Mouse (Mus musculus) MEL (cell line): ENCODE measurements around the gene Sh3gl2. TPM values are rescaled to one million over a fixed set of nuclear protein-coding genes. Genes with fewer than 3 reads are reported as not detected.

Experiments used
- DNase-seq: peaks from one replicate; pipeline ENCODE4 v3.0.0; 2011; ENCODE audit warnings: low read depth, low spot score
- H3K27ac ChIP-seq: 2 replicates; pipeline ENCODE4 v1.5.1; 2012; ENCODE audit warnings: low read depth, mild to moderate bottlenecking, control low read depth, low read length, moderate library complexity; ENCODE audit not compliant: control insufficient read depth
- H3K27me3 ChIP-seq, 2 experiments: fragments of 150-350 bp in 1 of 2; sonication (generic) in 1 of 2; 2 replicates each; pipeline ENCODE4 v1.6.1; 2012; ENCODE audit warnings: low read length in 2 of 2, mild to moderate bottlenecking in 2 of 2, improper control_type of control experiment in 1 of 2, moderate library complexity in 1 of 2; ENCODE audit not compliant: insufficient read depth in 2 of 2, control insufficient read depth in 1 of 2
- H3K36me3 ChIP-seq, 2 experiments: 2 replicates each; pipeline ENCODE4 v1.6.1; 2012 to 2014; ENCODE audit warnings: low read length in 2 of 2, improper control_type of control experiment in 1 of 2, inconsistent platforms in 1 of 2, mild to moderate bottlenecking in 1 of 2; ENCODE audit not compliant: insufficient read depth in 2 of 2, control insufficient read depth in 1 of 2
- H3K4me1 ChIP-seq, 2 experiments: fragments of 150-350 bp in 1 of 2; sonication (generic) in 1 of 2; 2 replicates each; pipeline ENCODE4 v1.6.1; 2012; ENCODE audit warnings: low read length in 2 of 2, improper control_type of control experiment in 1 of 2, mild to moderate bottlenecking in 1 of 2; ENCODE audit not compliant: insufficient read depth in 2 of 2, control insufficient read depth in 1 of 2
- H3K4me3 ChIP-seq, 2 experiments: fragments of 150-350 bp in 1 of 2; sonication (generic) in 1 of 2; 2 replicates each; pipeline ENCODE4 v1.5.1; 2012; ENCODE audit warnings: low read depth in 2 of 2, low read length in 2 of 2, mild to moderate bottlenecking in 2 of 2, moderate library complexity in 2 of 2, control low read depth in 1 of 2, improper control_type of control experiment in 1 of 2; ENCODE audit not compliant: control insufficient read depth in 1 of 2, insufficient read depth in 1 of 2
- H3K79me2 ChIP-seq: 2 replicates; pipeline ENCODE4 v1.6.1; 2012; ENCODE audit warnings: mild to moderate bottlenecking, low read length, moderate library complexity; ENCODE audit not compliant: control insufficient read depth, poor library complexity, insufficient read depth
- H3K9ac ChIP-seq: 2 replicates; pipeline ENCODE4 v1.6.1; 2012; ENCODE audit warnings: low read depth, mild to moderate bottlenecking, control low read depth, low read length, moderate library complexity; ENCODE audit not compliant: control insufficient read depth, poor library complexity, severe bottlenecking
- H3K9me3 ChIP-seq: fragments of 150-350 bp; sonication (generic); replicated peaks from 2 replicates; pipeline ENCODE4 v1.6.1; 2012; ENCODE audit warnings: mild to moderate bottlenecking, low read length, improper control_type of control experiment, moderate library complexity; ENCODE audit not compliant: insufficient read depth
- CHD1 ChIP-seq: IDR thresholded peaks from 2 replicates; pipeline ENCODE4 v1.6.1; 2012; ENCODE audit warnings: low read depth, mild to moderate bottlenecking, inconsistent platforms, low read length, improper control_type of control experiment
- CHD2 ChIP-seq: IDR thresholded peaks from 2 replicates; pipeline ENCODE4 v1.6.1; 2011; ENCODE audit warnings: low read length, improper control_type of control experiment
- E2F4 ChIP-seq: IDR thresholded peaks from 2 replicates; pipeline ENCODE4 v1.6.1; 2011; ENCODE audit warnings: low read depth, low read length, improper control_type of control experiment, borderline replicate concordance
- EP300 ChIP-seq, 2 experiments: IDR thresholded peaks; 2 replicates each; pipeline ENCODE4 v1.6.1; 2011; ENCODE audit warnings: improper control_type of control experiment in 2 of 2, low read length in 2 of 2, low read depth in 1 of 2, mild to moderate bottlenecking in 1 of 2
- GABPA ChIP-seq: IDR thresholded peaks from 2 replicates; pipeline ENCODE4 v1.6.1; 2012; ENCODE audit warnings: low read depth, mild to moderate bottlenecking, inconsistent platforms, low read length, improper control_type of control experiment, moderate library complexity
- HCFC1 ChIP-seq: IDR thresholded peaks from 2 replicates; pipeline ENCODE4 v1.6.1; 2012; ENCODE audit warnings: low read depth, mild to moderate bottlenecking, inconsistent platforms, low read length, improper control_type of control experiment, moderate library complexity
- KAT2A ChIP-seq: conservative IDR thresholded peaks from 2 replicates; pipeline ENCODE4 v1.6.1; 2012; ENCODE audit warnings: low read depth, low read length, improper control_type of control experiment, inconsistent platforms
- MAX ChIP-seq: IDR thresholded peaks from 2 replicates; pipeline ENCODE4 v1.6.1; 2011; ENCODE audit warnings: low read length, improper control_type of control experiment
- MXI1 ChIP-seq: IDR thresholded peaks from 2 replicates; pipeline ENCODE4 v1.6.1; 2011; ENCODE audit warnings: mild to moderate bottlenecking, low read depth, low read length, improper control_type of control experiment
- MYB ChIP-seq: IDR thresholded peaks from 2 replicates; pipeline ENCODE4 v1.6.1; 2011; ENCODE audit warnings: mild to moderate bottlenecking, low read depth, low read length, improper control_type of control experiment
- MYC ChIP-seq: IDR thresholded peaks from 2 replicates; pipeline ENCODE4 v1.6.1; 2011; ENCODE audit warnings: low read depth, mild to moderate bottlenecking, low read length, improper control_type of control experiment, moderate library complexity
- NELFE ChIP-seq: IDR thresholded peaks from 2 replicates; pipeline ENCODE4 v1.6.1; 2011; ENCODE audit warnings: low read depth, low read length, improper control_type of control experiment
- POLR2A ChIP-seq, 2 experiments: IDR thresholded peaks; 2 replicates each; pipeline ENCODE4 v1.6.1; 2011 to 2012; ENCODE audit warnings: low read length in 2 of 2, mild to moderate bottlenecking in 2 of 2, control low read depth in 1 of 2, improper control_type of control experiment in 1 of 2, low read depth in 1 of 2, moderate library complexity in 1 of 2; ENCODE audit not compliant: control insufficient read depth in 1 of 2, insufficient read depth in 1 of 2, poor library complexity in 1 of 2
- POLR2AphosphoS2 ChIP-seq: IDR thresholded peaks from 2 replicates; pipeline ENCODE4 v1.6.1; 2011; ENCODE audit warnings: low read length, improper control_type of control experiment
- POLR2AphosphoS5 ChIP-seq: IDR thresholded peaks from 2 replicates; pipeline ENCODE4 v1.6.1; 2012; ENCODE audit warnings: low read depth, borderline replicate concordance, mild to moderate bottlenecking, inconsistent platforms, low read length, moderate library complexity, mixed read lengths
- RCOR1 ChIP-seq: IDR thresholded peaks from 2 replicates; pipeline ENCODE4 v1.6.1; 2012; ENCODE audit warnings: low read depth, mild to moderate bottlenecking, inconsistent platforms, low read length, improper control_type of control experiment
- TAL1 ChIP-seq: IDR thresholded peaks from 2 replicates; pipeline ENCODE4 v1.6.1; 2012; ENCODE audit warnings: mild to moderate bottlenecking, inconsistent platforms, low read length, moderate library complexity, mixed read lengths
- TBP ChIP-seq: IDR thresholded peaks from 2 replicates; pipeline ENCODE4 v1.8.0; 2011; ENCODE audit warnings: low read depth, low read length, improper control_type of control experiment
- TCF12 ChIP-seq: IDR thresholded peaks from 2 replicates; pipeline ENCODE4 v1.6.1; 2014; ENCODE audit warnings: low read depth, mild to moderate bottlenecking, inconsistent platforms, low read length, improper control_type of control experiment, moderate library complexity
- UBTF ChIP-seq: IDR thresholded peaks from 2 replicates; pipeline ENCODE4 v1.6.1; 2012; ENCODE audit warnings: low read depth, mild to moderate bottlenecking, inconsistent platforms, low read length, improper control_type of control experiment, moderate library complexity, borderline replicate concordance; ENCODE audit not compliant: insufficient read depth
- USF2 ChIP-seq, 2 experiments: IDR thresholded peaks; 2 replicates each; pipeline ENCODE4 v1.6.1; 2011 to 2012; ENCODE audit warnings: improper control_type of control experiment in 2 of 2, low read length in 2 of 2, borderline replicate concordance in 1 of 2, inconsistent platforms in 1 of 2, low read depth in 1 of 2, mild to moderate bottlenecking in 1 of 2; ENCODE audit not compliant: insufficient read depth in 1 of 2
- ZKSCAN1 ChIP-seq: IDR thresholded peaks from 2 replicates; pipeline ENCODE4 v1.6.1; 2012; ENCODE audit warnings: low read depth, mild to moderate bottlenecking, inconsistent platforms, low read length, improper control_type of control experiment, moderate library complexity
- ZMIZ1 ChIP-seq: IDR thresholded peaks from 2 replicates; pipeline ENCODE4 v1.6.1; 2012; ENCODE audit warnings: low read depth, mild to moderate bottlenecking, inconsistent platforms, low read length, improper control_type of control experiment, moderate library complexity
- polyA plus RNA-seq, 2 experiments: library from polyadenylated mRNA; stranded (reverse) in 1 of 2; unstranded in 1 of 2; fragments of >175 nt in 1 of 2; fragments of >200 nt in 1 of 2; gene quantifications; 2 replicates each; pipeline versions ENCODE4 v1.2.1 to v1.2.4; 2012; ENCODE audit warnings: low replicate concordance in 2 of 2, low read depth in 1 of 2; ENCODE audit not compliant: insufficient read length in 2 of 2, insufficient read depth in 1 of 2, missing spikeins in 1 of 2
- total RNA-seq: library from RNA; depleted of rRNA; stranded (reverse); fragments of 300-350 nt; gene quantifications from 2 replicates; pipeline ENCODE4 v1.2.3, GENCODE M21; 2012

The Sh3gl2 gene
- total and polyA plus RNA-seq, 3 experiments, result not detected

- H3K27ac ChIP-seq, result no peak overlapping the region
- DNase-seq, result no peak
- no peak overlapping the region for H3K9ac ChIP-seq
- no peaks in the 10 kb centered on the region for H3K27me3 ChIP-seq
- H3K4me3 ChIP-seq, result no peak overlapping the region
- H3K9me3 ChIP-seq, result no peaks in the 10 kb centered on the region
- H3K36me3 ChIP-seq, result no peaks in the 10 kb centered on the region
- no peaks in the 10 kb centered on the region for H3K4me1 ChIP-seq
- H3K79me2 ChIP-seq, result no peaks in the 10 kb centered on the region
- TF ChIP-seq CHD1 (no peak), MXI1 (no peak), MYC (no peak), HCFC1 (no peak), TCF12 (no peak), KAT2A (no peak), E2F4 (no peak), NELFE (no peak), MYB (no peak), TAL1 (no peak), POLR2AphosphoS2 (no peak), USF2 (IDR thresholded peaks at IDR 0.05; ENCODE audit: borderline replicate concordance in 1 of 2, insufficient read depth in 1 of 2, low read depth in 1 of 2, low read length in 2 of 2) (no peak), GABPA (no peak), UBTF (no peak), ZMIZ1 (no peak)
Observed at GRCm38 (mm10) chr4:85613331-85613730, 408.4 kb downstream of the Sh3gl2 start.

GRCm38 (mm10) chr4:85618746-85619145 is 413.8 kb downstream of the Sh3gl2 start:
- no peaks in the 10 kb centered on the region; a peak in 1 of 4 replicates for H3K27me3 ChIP-seq
- H3K4me3 ChIP-seq, result no peak overlapping the region
- H3K4me1 ChIP-seq, result no peaks in the 10 kb centered on the region
- no peaks in the 10 kb centered on the region for H3K79me2 ChIP-seq
- no peak overlapping the region for H3K27ac ChIP-seq
- H3K36me3 ChIP-seq, result no peaks in the 10 kb centered on the region
- no peak overlapping the region for H3K9ac ChIP-seq
- no peak for DNase-seq
- H3K9me3 ChIP-seq, result no peaks in the 10 kb centered on the region
- no peak for TF ChIP-seq CHD2
- TF ChIP-seq EP300 (IDR thresholded peaks at IDR 0.05; ENCODE audit: low read depth in 1 of 2, low read length in 2 of 2), result no peak
- TF ChIP-seq UBTF, result no peak
- TF ChIP-seq HCFC1, result no peak
- TF ChIP-seq MAX, result no peak
- TF ChIP-seq RCOR1, result no peak
- TF ChIP-seq POLR2AphosphoS5, result no peak
- TF ChIP-seq TAL1, result no peak
- no peak for TF ChIP-seq ZKSCAN1
- no peak for TF ChIP-seq ZMIZ1
- no peak for TF ChIP-seq TBP
- TF ChIP-seq POLR2A (IDR thresholded peaks at IDR 0.05; ENCODE audit: control insufficient read depth in 1 of 2, insufficient read depth in 1 of 2, low read depth in 1 of 2, low read length in 2 of 2, poor library complexity in 1 of 2), result no peak
- TF ChIP-seq GABPA, result no peak
- TF ChIP-seq, all 39 proteins: peak for 0
